Mouse (Mus musculus) midbrain, postnatal 0 days (tissue): Measurements from ENCODE around the gene Pbx4. TPM values are rescaled to one million over a fixed set of nuclear protein-coding genes. Genes with fewer than 3 reads are reported as not detected.
A peak's percentile ranks its signal among the peaks of the same experiment; 100 is the strongest.

Source experiments
- ATAC-seq: fragments of 200-750 bp; cut with Nextera tagmentation; 2 replicates; pipeline ENCODE4 v1.8.0; 2017; ENCODE audit warnings: moderate number of reproducible peaks, mild to moderate bottlenecking, moderate TSS enrichment, moderate library complexity; ENCODE audit not compliant: low FRiP score
- DNase-seq: peaks from one replicate; pipeline ENCODE4 v3.0.0-alpha.2; 2015; ENCODE audit warnings: low spot score
- H3K27ac ChIP-seq: fragments of 300-500 bp; sonication (generic); 2 replicates; pipeline ENCODE4 v1.5.1; 2014; ENCODE audit warnings: low read depth, mild to moderate bottlenecking, low read length, mixed read lengths
- H3K27me3 ChIP-seq: fragments of 300-500 bp; sonication (generic); 2 replicates; pipeline ENCODE4 v1.6.1; 2014; ENCODE audit warnings: low read length, control low read depth, mixed read lengths; ENCODE audit not compliant: insufficient read depth
- H3K36me3 ChIP-seq: fragments of 300-500 bp; sonication (generic); 2 replicates; pipeline ENCODE4 v1.6.1; 2014; ENCODE audit warnings: low read length, control low read depth, mixed read lengths; ENCODE audit not compliant: insufficient read depth
- H3K4me1 ChIP-seq: fragments of 300-500 bp; sonication (generic); 2 replicates; pipeline ENCODE4 v1.6.1; 2014; ENCODE audit warnings: mild to moderate bottlenecking, control low read depth, antibody characterized with exemption, low read length, mixed read lengths; ENCODE audit not compliant: insufficient read depth
- H3K4me2 ChIP-seq: fragments of 300-500 bp; sonication (generic); 2 replicates; pipeline ENCODE4 v1.6.1; 2014; ENCODE audit warnings: low read depth, mild to moderate bottlenecking, low read length, mixed read lengths; ENCODE audit not compliant: poor library complexity, severe bottlenecking
- H3K4me3 ChIP-seq: fragments of 300-500 bp; sonication (generic); 2 replicates; pipeline ENCODE4 v1.5.1; 2014; ENCODE audit warnings: low read depth, mild to moderate bottlenecking, low read length, moderate library complexity
- H3K9ac ChIP-seq: fragments of 300-500 bp; sonication (generic); replicated peaks from 2 replicates; pipeline ENCODE4 v1.6.1; 2014; ENCODE audit warnings: mild to moderate bottlenecking, low read length, moderate library complexity, mixed read lengths; ENCODE audit not compliant: poor library complexity, severe bottlenecking
- H3K9me3 ChIP-seq: fragments of 300-500 bp; sonication (generic); 2 replicates; pipeline ENCODE4 v1.6.1; 2016; ENCODE audit warnings: low read length, control low read depth
- CTCF ChIP-seq: IDR thresholded peaks from 2 replicates; pipeline ENCODE4 v1.5.1; 2016; ENCODE audit warnings: antibody characterized with exemption, mild to moderate bottlenecking
- WGBS: fragments of 180-500 bp; shearing (Covaris S2); extraction: QIAGEN DNeasy Blood & Tissue Kit; methylation state at CpG from one replicate; pipeline ENCODE4 v1.1.7; 2014; 5-methylcytosine and 5-hydroxymethylcytosine counted together
- polyA plus RNA-seq: library from polyadenylated mRNA; unstranded; fragments of >200 nt; fragmentation: Nextera tagmentation; extraction: Ambion mirVana; gene quantifications from 2 replicates; pipeline ENCODE4 v1.2.1, GENCODE M21; 2015
- total RNA-seq: library from RNA; depleted of rRNA; stranded (reverse); fragments of >200 nt; gene quantifications from 2 replicates; pipeline ENCODE4 v1.2.3, GENCODE M21; 2014

Gene Pbx4
- total and polyA plus RNA-seq, 2 experiments from 2014 or later: 43.9 to 98.8 TPM

DNA sequence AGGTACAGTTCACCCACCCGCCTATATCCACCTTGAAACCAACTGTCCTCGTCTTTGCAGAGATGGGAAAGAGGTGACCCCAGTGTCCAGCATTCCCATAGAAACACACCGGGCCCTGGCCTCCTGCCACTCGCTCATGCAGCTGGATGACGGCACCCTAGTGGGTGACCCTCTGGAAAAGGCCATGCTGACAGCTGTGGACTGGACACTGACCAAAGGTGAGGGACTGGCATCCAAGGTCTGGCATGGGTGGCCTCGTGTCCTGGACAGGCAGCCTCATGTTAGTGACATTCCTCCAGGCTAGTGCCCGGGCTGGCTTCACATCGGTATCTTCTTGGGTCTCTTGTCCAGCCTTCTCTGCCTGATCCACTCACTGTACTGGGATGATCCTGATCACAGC lies 33.0 kb upstream of the Pbx4 start:
- Histone ChIP-seq H3K9me3 (no peaks in the 10 kb centered on the region), H3K9ac (no peak overlapping the region), H3K27ac (no peak overlapping the region), H3K4me1 (no peaks in the 10 kb centered on the region), H3K4me2 (no peak overlapping the region), H3K27me3 (no peaks in the 10 kb centered on the region), H3K4me3 (no peak overlapping the region), H3K36me3 (peaks cover 83% of the 10 kb centered on the region)
- 93% methylated on average over 8 of the region's 8 CpGs for WGBS
- DNase-seq (no peak), ATAC-seq (no peak)
- TF ChIP-seq CTCF: no peak

DNA sequence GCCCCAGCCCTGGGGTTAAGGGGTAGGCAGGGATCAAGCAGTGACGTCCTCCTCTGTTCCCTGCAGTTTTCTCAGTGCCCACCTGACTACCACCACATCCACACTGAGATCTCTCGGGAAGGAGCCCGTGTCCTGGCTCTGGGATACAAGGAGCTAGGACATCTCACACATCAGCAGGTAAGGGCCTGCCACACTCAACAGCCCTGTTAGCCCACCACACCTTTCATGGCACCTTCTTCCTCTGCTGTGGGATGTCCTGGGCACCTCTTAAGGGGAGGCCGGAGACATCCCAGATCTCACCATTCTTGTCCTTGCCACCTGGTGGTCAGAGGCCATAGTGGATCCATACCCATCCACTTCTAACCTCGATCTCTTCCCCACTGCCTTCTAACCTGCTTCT lies 32.3 kb upstream of the Pbx4 start:
- Histone ChIP-seq H3K4me1 (no peaks in the 10 kb centered on the region), H3K9me3 (no peaks in the 10 kb centered on the region), H3K36me3 (peaks cover 83% of the 10 kb centered on the region), H3K27ac (no peak overlapping the region), H3K9ac (no peak overlapping the region), H3K27me3 (no peaks in the 10 kb centered on the region), H3K4me3 (no peak overlapping the region), H3K4me2 (no peak overlapping the region)
- TF ChIP-seq CTCF: peak; percentile 24; the same call in 1 of the 2 replicates
- no peak for ATAC-seq
- 93% methylated on average over 5 of the region's 5 CpGs for WGBS
- no peak for DNase-seq

DNA sequence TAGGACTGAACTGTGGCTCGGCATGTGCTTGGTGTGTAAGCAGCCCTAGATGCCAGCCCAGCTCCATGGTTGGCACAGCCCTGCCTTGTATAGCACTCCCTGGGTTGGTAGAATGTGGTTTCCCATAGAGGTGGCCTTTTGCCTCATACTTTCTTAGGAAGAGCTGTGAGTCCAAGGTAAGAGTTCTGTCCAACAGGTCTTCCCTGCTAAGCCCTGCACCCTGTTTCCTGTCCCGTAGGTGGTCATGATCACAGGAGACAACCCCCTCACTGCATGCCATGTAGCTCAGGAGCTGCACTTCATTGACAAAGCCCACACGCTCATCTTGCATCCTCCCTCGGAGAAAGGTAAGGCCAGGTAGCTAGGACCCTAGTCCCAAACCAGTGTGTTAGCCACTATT lies 30.5 kb upstream of the Pbx4 start:
- Histone ChIP-seq H3K27me3 (no peaks in the 10 kb centered on the region), H3K27ac (no peak overlapping the region), H3K4me3 (no peak overlapping the region), H3K4me1 (no peaks in the 10 kb centered on the region), H3K9ac (no peak overlapping the region), H3K36me3 (peaks cover 90% of the 10 kb centered on the region), H3K9me3 (no peaks in the 10 kb centered on the region), H3K4me2 (no peak overlapping the region)
- DNase-seq (no peak), ATAC-seq (no peak)
- 97% methylated on average over 4 of the region's 4 CpGs for WGBS
- no peak for TF ChIP-seq CTCF

DNA sequence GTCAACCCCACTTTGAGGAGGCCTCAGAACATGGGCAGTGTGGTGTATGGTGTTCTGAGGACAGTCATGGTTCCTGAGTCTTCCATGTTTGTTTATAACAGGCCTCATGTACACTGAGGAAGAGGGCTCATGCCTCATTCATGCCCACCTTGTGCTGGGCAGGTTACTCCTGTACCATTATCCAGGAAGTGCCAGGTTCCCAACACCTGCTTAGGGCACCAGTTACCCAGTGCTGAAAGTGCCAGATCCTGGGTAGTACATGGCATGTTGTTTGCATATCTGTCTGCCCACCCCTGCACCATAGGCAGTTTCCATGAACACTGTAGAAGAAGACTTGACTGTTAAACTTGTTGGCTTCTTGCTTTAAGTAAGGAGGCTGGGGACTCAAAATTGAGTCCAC lies 30.1 kb upstream of the Pbx4 start:
- Histone ChIP-seq H3K27me3 (no peaks in the 10 kb centered on the region), H3K4me2 (no peak overlapping the region), H3K9me3 (no peaks in the 10 kb centered on the region), H3K36me3 (peaks cover 90% of the 10 kb centered on the region), H3K27ac (no peak overlapping the region), H3K4me3 (no peak overlapping the region), H3K4me1 (no peaks in the 10 kb centered on the region), H3K9ac (no peak overlapping the region)
- ATAC-seq (no peak), DNase-seq (no peak)
- no peak for TF ChIP-seq CTCF

DNA sequence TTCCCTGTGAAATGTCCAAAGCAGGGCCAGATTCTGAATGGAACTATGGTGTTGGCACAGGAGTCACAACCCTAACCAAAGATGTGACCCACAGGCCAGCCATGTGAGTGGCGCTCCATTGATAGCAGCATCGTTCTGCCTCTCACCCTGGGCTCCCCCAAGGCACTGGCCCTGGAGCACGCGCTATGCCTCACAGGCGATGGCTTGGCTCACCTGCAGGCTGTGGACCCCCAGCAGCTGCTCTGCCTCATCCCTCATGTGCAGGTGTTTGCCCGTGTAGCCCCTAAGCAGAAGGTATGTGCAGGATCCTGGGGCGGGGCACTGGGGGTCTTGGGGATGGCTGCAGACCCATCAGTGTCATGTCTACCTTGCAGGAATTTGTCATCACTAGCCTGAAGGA lies 28.9 kb upstream of the Pbx4 start:
- Histone ChIP-seq H3K27me3 (no peaks in the 10 kb centered on the region), H3K9me3 (no peaks in the 10 kb centered on the region), H3K9ac (no peak overlapping the region), H3K4me2 (no peak overlapping the region), H3K4me1 (no peaks in the 10 kb centered on the region), H3K36me3 (peaks cover 85% of the 10 kb centered on the region), H3K4me3 (no peak overlapping the region), H3K27ac (no peak overlapping the region)
- DNase-seq (no peak), ATAC-seq (no peak)
- TF ChIP-seq CTCF: no peak
- WGBS: 95% methylated on average over 7 of the region's 7 CpGs

DNA sequence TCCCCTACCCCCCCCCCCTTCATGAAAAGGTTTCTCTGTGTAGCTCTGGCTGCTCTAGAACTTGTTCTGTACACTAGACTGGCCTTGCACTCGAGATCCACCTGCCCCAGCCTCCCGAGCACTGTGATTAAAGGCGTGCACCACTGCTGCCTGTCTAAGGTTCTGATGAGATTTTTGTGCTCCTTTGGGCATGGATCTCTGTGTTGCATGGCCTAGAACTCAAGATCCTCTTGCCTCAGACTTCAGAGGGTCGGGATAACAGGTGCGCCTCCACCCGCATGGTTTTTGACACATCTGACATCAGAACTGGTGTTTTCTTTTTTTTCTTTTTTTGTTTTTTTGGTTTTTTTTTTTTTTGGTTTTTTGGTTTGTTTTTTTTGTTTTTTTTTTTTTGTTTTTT lies 27.8 kb upstream of the Pbx4 start:
- Histone ChIP-seq H3K9ac (no peak overlapping the region), H3K27ac (no peak overlapping the region), H3K4me2 (no peak overlapping the region), H3K4me1 (no peaks in the 10 kb centered on the region), H3K9me3 (no peaks in the 10 kb centered on the region), H3K27me3 (no peaks in the 10 kb centered on the region), H3K36me3 (peaks cover 73% of the 10 kb centered on the region), H3K4me3 (no peak overlapping the region)
- no peak for TF ChIP-seq CTCF
- WGBS: 94% methylated on average over 6 of the region's 6 CpGs
- no peak for ATAC-seq
- DNase-seq: no peak
